Mouse (Mus musculus) gastrocnemius, postnatal 14 days (tissue): ENCODE results near the gene Ptgir. TPM values are rescaled to one million over a fixed set of nuclear protein-coding genes. Genes with fewer than 3 reads are reported as not detected.

Source experiments
- DNase-seq: peaks from one replicate; pipeline ENCODE4 v3.0.0; 2021; ENCODE audit warnings: mixed read lengths
- intact Hi-C: fragments of 180-260 bp; cut with DNase I; formaldehyde crosslinking; loops from one replicate; pipeline ENCODE4 v1.15.1; 2025; ENCODE audit warnings: low total_unique reads
- total RNA-seq, 2 experiments: library from RNA; stranded (reverse); gene quantifications; 2 replicates each; pipeline ENCODE4 v1.2.3; 2021

Gene Ptgir
- total RNA-seq, 2 experiments from 2014 or later: 1.6 to 2.6 TPM

- intact Hi-C loops: no loop called here
- no peak for DNase-seq
Observed at GRCm38 (mm10) chr7:16890536-16890935, 15.8 kb upstream of the Ptgir start.

- intact Hi-C loops: no loop called here
- DNase-seq: peak; percentile 88
Observed at GRCm38 (mm10) chr7:16890944-16891343, 15.3 kb upstream of the Ptgir start.

- intact Hi-C loops: no loop called here
- peak; percentile 89 for DNase-seq
Observed at GRCm38 (mm10) chr7:16891641-16892351, 14.5 kb upstream of the Ptgir start, which contains the start of gene Gng8. TSS of gene Gng8 (plus strand) at chr7:16891786.

- intact Hi-C loops: no loop called here
- DNase-seq: no peak
Observed at GRCm38 (mm10) chr7:16892352-16892730, 13.9 kb upstream of the Ptgir start.

- DNase-seq: no peak
- intact Hi-C loops: loop anchor here (2.0 kb wide), 1 partner anchor 21 kb away; no protein-coding TSS in a partner anchor
Observed at GRCm38 (mm10) chr7:16893612-16894011, 12.7 kb upstream of the Ptgir start.

GRCm38 (mm10) chr7:16894279-16894678, 12.0 kb upstream of the Ptgir start:
- intact Hi-C loops: loop anchor here (2.0 kb wide), 1 partner anchor 21 kb away; no protein-coding TSS in a partner anchor
- no peak for DNase-seq

- peak; percentile 84 for DNase-seq
- intact Hi-C loops: loop anchor here (2.0 kb wide), 1 partner anchor 20 kb away; no protein-coding TSS in a partner anchor
Observed at GRCm38 (mm10) chr7:16895000-16895399, 11.3 kb upstream of the Ptgir start.

GRCm38 (mm10) chr7:16895511-16895910, 10.8 kb upstream of the Ptgir start:
- intact Hi-C loops: loop anchor here (2.0 kb wide), 1 partner anchor 19 kb away; no protein-coding TSS in a partner anchor
- DNase-seq: no peak

- DNase-seq: no peak
Observed at GRCm38 (mm10) chr7:16900526-16900925, 5.8 kb upstream of the Ptgir start.

GRCm38 (mm10) chr7:16903439-16903955, 2.8 kb upstream of the Ptgir start:
- intact Hi-C loops: no loop called here
- no peak for DNase-seq

More at GRCm38 (mm10) chr7:16900526-16900925, 5.8 kb upstream of the Ptgir start:
- intact Hi-C loops: no loop called here

- DNase-seq: no peak
- intact Hi-C loops: no loop called here
Observed at GRCm38 (mm10) chr7:16904120-16904675, 2.1 kb upstream of the Ptgir start.

GRCm38 (mm10) chr7:16905491-16906021, 734 bp upstream of the Ptgir start:
- intact Hi-C loops: loop anchor here (5.0 kb wide), 1 partner anchor 78 kb away; no protein-coding TSS in a partner anchor
- DNase-seq: peak; percentile 55

GRCm38 (mm10) chr7:16906889-16907559, 734 bp downstream of the Ptgir start:
- DNase-seq: no peak

GRCm38 (mm10) chr7:16907842-16908241, 1.6 kb downstream of the Ptgir start:
- intact Hi-C loops: loop anchor here (5.0 kb wide), 1 partner anchor 81 kb away; no protein-coding TSS in a partner anchor
- no peak for DNase-seq

More at GRCm38 (mm10) chr7:16906889-16907559, 734 bp downstream of the Ptgir start:
- intact Hi-C loops: loop anchor here (5.0 kb wide), 1 partner anchor 80 kb away; no protein-coding TSS in a partner anchor

- intact Hi-C loops: loop anchor here (5.0 kb wide), 1 partner anchor 81 kb away; no protein-coding TSS in a partner anchor
- no peak for DNase-seq
Observed at GRCm38 (mm10) chr7:16908367-16908766, 2.1 kb downstream of the Ptgir start.

GRCm38 (mm10) chr7:16908859-16909258, 2.6 kb downstream of the Ptgir start:
- DNase-seq: no peak
- intact Hi-C loops: loop anchor here (5.0 kb wide), 1 partner anchor 82 kb away; no protein-coding TSS in a partner anchor

GRCm38 (mm10) chr7:16909909-16910308, 3.6 kb downstream of the Ptgir start:
- intact Hi-C loops: loop anchor here (5.0 kb wide), 1 partner anchor 83 kb away; no protein-coding TSS in a partner anchor
- no peak for DNase-seq

- no peak for DNase-seq
- intact Hi-C loops: no loop called here
Observed at GRCm38 (mm10) chr7:16911904-16912303, 5.6 kb downstream of the Ptgir start.

- peak; percentile 60 for DNase-seq
- intact Hi-C loops: no loop called here
Observed at GRCm38 (mm10) chr7:16912360-16912759, 6.1 kb downstream of the Ptgir start.
